Mouse (Mus musculus) spleen, adult 12 weeks (tissue): Measurements from ENCODE around the gene Cbx8.

ENCODE experiments used
- DNase-seq: peaks from one replicate; pipeline ENCODE4 v3.0.0; 2022; ENCODE audit warnings: low spot score

Cbx8 gene

GRCm38 (mm10) chr11:119034635-119035034 is 6.1 kb downstream of the Cbx8 start:
- no peak for DNase-seq

- DNase-seq: peak; percentile 53
Observed at GRCm38 (mm10) chr11:119033874-119034558, 6.8 kb downstream of the Cbx8 start.

DNA sequence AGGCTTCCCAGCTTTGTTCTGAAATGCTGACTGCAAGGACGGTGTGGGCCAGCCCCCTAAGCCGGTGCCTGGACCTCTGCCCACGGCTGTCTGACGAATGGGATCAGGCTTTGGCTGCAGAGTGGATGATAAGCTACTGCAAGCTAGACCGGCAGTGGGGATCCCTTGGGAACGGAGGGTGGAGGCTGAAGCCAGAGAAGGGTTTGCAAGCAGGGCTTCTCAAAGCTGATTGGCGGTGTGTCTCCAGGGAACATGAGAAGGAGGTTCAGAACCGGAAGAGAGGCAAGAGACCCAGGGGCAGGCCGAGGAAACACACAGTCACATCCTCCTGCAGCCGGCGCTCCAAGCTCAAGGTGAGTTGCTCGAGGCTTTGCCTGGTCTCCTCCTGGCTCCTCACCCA is 14.6 kb downstream of the Cbx8 start:
- DNase-seq: no peak

GRCm38 (mm10) chr11:119024260-119024659 is 16.5 kb downstream of the Cbx8 start:
- no peak for DNase-seq

DNA sequence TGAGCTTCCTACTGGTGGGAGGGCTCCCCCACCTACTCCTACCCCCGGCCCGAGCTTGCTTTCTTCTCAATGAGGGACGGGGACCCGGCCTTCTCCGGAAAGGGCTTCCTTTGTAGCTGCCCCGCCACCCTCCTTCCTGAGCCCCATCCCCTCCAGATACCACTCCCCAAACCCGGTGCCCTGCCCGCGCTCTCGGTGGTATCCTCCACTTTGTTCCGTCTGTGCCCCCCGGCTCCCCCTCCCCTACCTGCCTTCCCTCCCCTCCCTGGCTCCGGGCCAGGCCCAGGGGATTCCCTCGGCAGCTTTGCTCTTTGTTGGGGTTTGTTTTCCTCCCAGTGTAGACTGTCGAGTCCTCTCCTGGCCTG is 17.2 kb downstream of the Cbx8 start:
- no peak for DNase-seq

GRCm38 (mm10) chr11:119022895-119023615 is 17.7 kb downstream of the Cbx8 start, which contains the start of gene Cbx2:
Gene Cbx2 (plus strand): TSS chr11:119022962.
- DNase-seq: peak; percentile 48

- DNase-seq: no peak
Observed at GRCm38 (mm10) chr11:119022068-119022894, 18.5 kb downstream of the Cbx8 start.

- DNase-seq: no peak
Observed at GRCm38 (mm10) chr11:119021180-119021579, 19.6 kb downstream of the Cbx8 start.

DNA sequence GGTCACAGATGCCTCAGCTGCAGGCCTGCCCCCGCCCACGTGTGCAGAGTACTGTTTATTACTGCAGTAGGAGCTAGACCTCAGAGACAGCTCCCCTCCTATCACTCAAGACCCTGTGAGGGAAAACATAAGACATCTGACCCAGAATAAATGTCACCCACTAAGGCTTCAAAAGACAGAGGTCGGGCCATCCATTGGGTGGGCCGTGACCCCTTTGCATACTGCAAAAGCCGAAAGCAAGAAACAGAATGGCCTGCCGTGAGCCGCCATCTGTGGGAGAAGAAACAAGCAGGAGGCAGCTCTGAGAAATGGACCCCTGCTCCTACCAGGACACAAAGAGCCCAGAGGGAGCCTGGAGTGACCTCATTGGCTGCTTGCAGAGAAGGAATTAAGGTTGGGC is 23.3 kb downstream of the Cbx8 start:
- no peak for DNase-seq

DNA sequence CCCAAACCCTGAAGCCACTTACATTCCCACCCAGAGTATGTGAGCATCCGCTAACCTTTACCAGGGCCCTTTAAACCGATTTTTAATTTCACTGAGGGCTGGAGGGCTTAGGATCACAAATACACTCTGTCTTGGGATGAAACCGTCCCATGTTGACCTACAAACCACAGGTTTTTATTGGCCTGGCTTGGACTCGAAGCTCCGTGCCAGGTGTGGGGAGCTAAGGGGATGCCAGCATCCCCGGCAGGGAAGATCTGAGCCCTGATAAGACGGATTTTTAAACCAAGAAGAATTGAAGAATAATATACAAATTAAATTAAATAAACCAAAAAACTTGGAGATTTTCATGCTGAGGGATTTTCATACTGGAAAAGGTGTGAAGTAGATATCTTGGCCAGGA is 26.3 kb downstream of the Cbx8 start:
- no peak for DNase-seq

DNA sequence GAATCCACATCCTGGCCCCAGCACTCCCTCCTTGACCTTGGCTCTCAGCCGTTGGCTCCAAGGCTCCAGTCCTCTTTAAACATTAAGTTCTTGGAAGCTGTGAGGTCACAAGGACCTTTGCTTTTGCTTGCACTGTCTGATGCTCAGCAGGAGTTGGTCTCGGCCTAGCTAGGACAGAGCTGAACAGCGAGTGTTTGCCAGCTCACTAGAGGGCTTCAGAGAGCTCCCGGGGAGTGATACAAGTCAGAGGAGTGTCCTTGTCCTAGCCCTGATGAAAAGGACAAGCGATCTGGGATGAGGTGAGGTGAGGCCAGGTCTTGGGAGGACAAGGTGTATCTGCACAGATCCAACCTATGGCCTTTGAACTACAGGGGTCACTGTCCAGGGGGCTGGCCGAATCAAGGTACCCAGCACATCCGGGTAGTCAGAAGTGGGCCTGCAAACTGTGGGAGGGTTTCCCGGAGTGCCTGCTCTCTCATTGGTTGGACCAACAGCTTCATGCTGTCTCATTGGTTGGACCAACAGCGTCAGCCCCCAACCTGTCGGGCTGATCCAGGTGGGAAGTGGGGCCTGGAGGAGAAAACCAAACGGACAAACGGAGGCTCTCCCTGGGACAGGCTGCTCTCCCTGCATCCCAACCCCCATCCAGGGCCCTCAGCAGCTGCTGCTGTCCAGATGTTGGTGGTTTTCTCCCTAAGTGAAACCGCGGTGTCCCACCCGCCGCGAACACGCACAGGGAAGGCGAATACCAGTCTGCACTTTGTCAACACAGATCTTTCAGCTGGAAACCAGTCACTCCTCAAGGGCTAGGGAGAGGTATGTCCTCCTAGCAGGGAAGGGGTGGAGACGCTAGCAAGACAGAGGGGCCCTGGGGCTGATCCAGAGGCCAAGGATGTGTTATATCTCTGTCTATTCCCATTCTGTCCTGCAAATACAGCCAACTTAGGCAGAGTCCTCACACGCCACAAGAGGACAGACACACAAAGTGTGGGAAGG is 33.0 kb downstream of the Cbx8 start:
- DNase-seq: no peak

DNA sequence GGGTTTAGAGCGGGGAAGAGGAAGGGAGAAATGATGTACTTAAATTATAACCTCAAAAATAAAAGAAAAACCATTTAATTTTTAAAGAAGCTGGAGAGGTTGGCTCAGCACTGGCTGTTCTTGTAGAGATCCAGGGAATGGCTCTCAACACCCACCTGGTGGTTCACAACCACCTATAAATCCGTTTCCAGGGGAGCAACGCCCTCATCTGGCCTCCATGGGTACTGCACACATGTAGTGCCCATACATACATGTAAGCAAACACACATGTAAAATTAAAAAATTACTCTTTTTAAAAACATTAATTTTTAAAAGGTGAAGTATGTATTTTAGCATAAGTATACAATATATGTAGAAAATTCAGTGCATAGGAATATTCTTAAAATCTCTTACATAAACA is 34.3 kb downstream of the Cbx8 start:
- DNase-seq: no peak

GRCm38 (mm10) chr11:119005547-119006275 is 35.1 kb downstream of the Cbx8 start:
- no peak for DNase-seq

- no peak for DNase-seq
Observed at GRCm38 (mm10) chr11:119001493-119002128, 39.2 kb downstream of the Cbx8 start.

DNA sequence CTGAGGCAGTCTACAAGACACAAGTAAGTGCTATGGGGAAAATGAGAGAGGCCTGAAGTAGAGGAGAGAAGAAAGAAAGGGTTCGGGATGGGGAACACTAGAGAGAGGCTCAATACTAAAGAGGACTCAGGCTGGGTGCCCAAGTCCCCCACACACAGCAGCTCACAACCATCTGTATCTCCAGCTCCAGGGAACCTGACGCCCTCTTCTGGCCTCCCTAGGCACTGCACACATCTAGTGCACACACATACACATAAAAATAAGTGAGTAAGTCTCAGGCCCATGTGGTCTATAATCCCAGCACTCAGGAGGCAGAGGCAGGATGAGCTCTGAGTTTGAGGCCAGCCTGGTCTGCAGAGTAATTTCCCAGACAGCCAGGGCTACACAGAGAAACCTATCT is 39.9 kb downstream of the Cbx8 start:
- no peak for DNase-seq

DNA sequence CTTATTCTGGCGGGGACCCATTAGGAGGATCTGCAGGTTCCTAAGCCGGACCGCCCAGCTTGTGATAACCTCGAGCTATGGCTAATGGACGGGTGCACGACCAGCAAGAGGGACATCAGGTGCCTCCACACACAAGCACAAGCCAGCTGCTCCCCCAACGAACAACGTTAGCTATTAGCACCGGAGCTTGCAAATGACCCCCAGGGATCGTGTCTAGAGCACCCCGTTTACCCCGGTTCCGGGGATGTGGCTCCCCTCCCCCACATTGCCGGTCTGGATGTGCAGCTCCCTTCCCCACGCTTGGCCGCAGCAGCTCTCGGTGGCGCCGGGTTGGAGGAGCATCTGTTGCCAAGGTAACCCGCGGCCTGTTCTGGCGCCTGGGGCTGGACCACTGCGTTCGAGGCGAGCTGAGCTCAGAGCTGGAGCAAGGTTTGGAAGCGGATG is 41.4 kb downstream of the Cbx8 start:
- no peak for DNase-seq

DNA sequence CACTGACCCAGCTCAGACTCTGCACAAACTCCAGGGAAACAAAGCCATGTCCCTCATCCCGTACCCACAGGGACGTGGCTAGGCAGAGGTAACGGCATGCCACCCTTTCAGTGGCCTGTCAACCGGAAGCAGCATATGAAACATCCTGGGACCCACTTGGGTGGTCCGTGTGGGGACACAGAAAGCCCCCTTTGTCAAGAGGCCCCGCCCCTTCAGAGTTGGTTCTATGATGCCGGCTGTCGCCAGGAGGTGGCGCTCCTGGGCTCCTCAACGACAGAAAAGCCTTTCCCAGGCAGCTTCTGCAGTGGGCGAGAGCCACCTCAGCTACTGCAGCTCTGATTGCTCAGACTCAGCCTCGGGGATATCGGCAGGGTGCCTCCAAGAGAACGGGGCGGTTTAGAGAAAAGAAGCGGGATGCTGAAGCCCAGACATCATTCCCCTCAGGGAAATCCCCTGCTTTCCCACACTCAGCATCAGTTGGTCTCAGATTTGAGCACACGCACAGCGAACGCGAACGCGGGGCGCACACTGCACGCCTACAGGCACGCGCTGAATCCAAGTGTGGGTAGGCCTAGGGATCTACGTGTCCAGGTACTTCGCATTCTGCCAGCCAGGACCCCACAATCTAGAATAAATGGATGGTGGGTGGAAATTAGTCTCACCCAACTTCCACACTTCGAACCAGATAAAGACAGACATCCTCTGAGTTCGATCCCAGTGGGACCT is 42.1 kb downstream of the Cbx8 start:
- DNase-seq: peak; percentile 45

GRCm38 (mm10) chr11:118997182-118997581 is 43.6 kb downstream of the Cbx8 start:
- DNase-seq: no peak

GRCm38 (mm10) chr11:118995448-118995847 is 45.3 kb downstream of the Cbx8 start:
- no peak for DNase-seq

GRCm38 (mm10) chr11:118992781-118993180 is 48.0 kb downstream of the Cbx8 start:
- DNase-seq: no peak
